Mouse (Mus musculus) brain, embryonic 14.5 days (tissue): ENCODE data around the gene Vps16.

Experiments
- CTCF ChIP-seq: fragments of 200-500 bp; IDR thresholded peaks from 2 replicates; pipeline ENCODE4 v1.5.1; 2012; ENCODE audit warnings: inconsistent platforms, mild to moderate bottlenecking, moderate library complexity, borderline replicate concordance; ENCODE audit not compliant: insufficient read depth, insufficient read length; ENCODE audit errors: extremely low read depth
- POLR2A ChIP-seq: fragments of 200-500 bp; IDR thresholded peaks from 2 replicates; pipeline ENCODE4 v1.6.1; 2012; ENCODE audit warnings: mild to moderate bottlenecking, inconsistent platforms, borderline replicate concordance; ENCODE audit not compliant: poor library complexity, insufficient read depth, insufficient read length, severe bottlenecking; ENCODE audit errors: extremely low read depth

GRCm38 (mm10) chr2:130482700-130483099, 58.6 kb downstream of the Vps16 start:
- no peak for TF ChIP-seq POLR2A
- TF ChIP-seq CTCF, result no peak
